Mouse (Mus musculus) MEL (cell line): ENCODE results near the gene Inpp4b.

Source experiments
- BHLHE40 ChIP-seq: IDR thresholded peaks from 2 replicates; pipeline ENCODE4 v1.6.1; 2012; ENCODE audit warnings: low read depth, mild to moderate bottlenecking, inconsistent platforms, low read length, improper control_type of control experiment, borderline replicate concordance
- CHD1 ChIP-seq: IDR thresholded peaks from 2 replicates; pipeline ENCODE4 v1.6.1; 2012; ENCODE audit warnings: low read depth, mild to moderate bottlenecking, inconsistent platforms, low read length, improper control_type of control experiment
- CHD2 ChIP-seq: IDR thresholded peaks from 2 replicates; pipeline ENCODE4 v1.6.1; 2011; ENCODE audit warnings: low read length, improper control_type of control experiment
- CTCF ChIP-seq, 3 experiments: IDR thresholded peaks in 2 of 3; conservative IDR thresholded peaks in 1 of 3; 2 replicates each; pipeline ENCODE4 v1.5.1; 2011 to 2012; ENCODE audit warnings: low read length in 3 of 3, low read depth in 2 of 3, mild to moderate bottlenecking in 2 of 3, improper control_type of control experiment in 1 of 3, inconsistent platforms in 1 of 3, mixed read lengths in 1 of 3, moderate library complexity in 1 of 3; ENCODE audit not compliant: control insufficient read depth in 1 of 3, insufficient read depth in 1 of 3, poor library complexity in 1 of 3, severe bottlenecking in 1 of 3
- E2F4 ChIP-seq: IDR thresholded peaks from 2 replicates; pipeline ENCODE4 v1.6.1; 2011; ENCODE audit warnings: low read depth, low read length, improper control_type of control experiment, borderline replicate concordance
- EP300 ChIP-seq, 2 experiments: IDR thresholded peaks; 2 replicates each; pipeline ENCODE4 v1.6.1; 2011; ENCODE audit warnings: improper control_type of control experiment in 2 of 2, low read length in 2 of 2, low read depth in 1 of 2, mild to moderate bottlenecking in 1 of 2
- JUND ChIP-seq: IDR thresholded peaks from 2 replicates; pipeline ENCODE4 v1.6.1; 2011; ENCODE audit warnings: low read depth, mild to moderate bottlenecking, improper control_type of control experiment, low read length
- MYC ChIP-seq: IDR thresholded peaks from 2 replicates; pipeline ENCODE4 v1.6.1; 2011; ENCODE audit warnings: low read depth, mild to moderate bottlenecking, low read length, improper control_type of control experiment, moderate library complexity
- POLR2A ChIP-seq, 2 experiments: IDR thresholded peaks; 2 replicates each; pipeline ENCODE4 v1.6.1; 2011 to 2012; ENCODE audit warnings: low read length in 2 of 2, mild to moderate bottlenecking in 2 of 2, control low read depth in 1 of 2, improper control_type of control experiment in 1 of 2, low read depth in 1 of 2, moderate library complexity in 1 of 2; ENCODE audit not compliant: control insufficient read depth in 1 of 2, insufficient read depth in 1 of 2, poor library complexity in 1 of 2
- TAL1 ChIP-seq: IDR thresholded peaks from 2 replicates; pipeline ENCODE4 v1.6.1; 2012; ENCODE audit warnings: mild to moderate bottlenecking, inconsistent platforms, low read length, moderate library complexity, mixed read lengths

- TF ChIP-seq CTCF (IDR thresholded peaks at IDR 0.05 in 2 of 3, conservative IDR thresholded peaks at IDR 0.05 in 1 of 3; ENCODE audit: control insufficient read depth in 1 of 3, insufficient read depth in 1 of 3, low read depth in 2 of 3, low read length in 3 of 3, poor library complexity in 1 of 3, severe bottlenecking in 1 of 3) = no peak
- no peak for TF ChIP-seq E2F4
- TF ChIP-seq POLR2A (IDR thresholded peaks at IDR 0.05; ENCODE audit: control insufficient read depth in 1 of 2, insufficient read depth in 1 of 2, low read depth in 1 of 2, low read length in 2 of 2, poor library complexity in 1 of 2) = no peak
- no peak for TF ChIP-seq EP300 (IDR thresholded peaks at IDR 0.05; ENCODE audit: low read depth in 1 of 2, low read length in 2 of 2)
- TF ChIP-seq JUND = no peak
- no peak for TF ChIP-seq CHD2
- no peak for TF ChIP-seq MYC
- no peak for TF ChIP-seq TAL1
- no peak for TF ChIP-seq BHLHE40
- TF ChIP-seq CHD1 = no peak
Observed at GRCm38 (mm10) chr8:81782781-81783180, 440.4 kb downstream of the Inpp4b start.
